22 mouse cellular contexts compared by ENCODE assay signal in genomic region chr1:93740671-93741070, GRCm38 (mm10). TPM values are rescaled to one million over a fixed set of nuclear protein-coding genes. Genes with fewer than 3 reads are reported as not detected.
"Had no signal": no experiment of that assay in that cellular context is flagged by ENCODE, and none has a peak within 500 bp of the region (broad histone marks: within the 10 kb centered on the region; RNA-seq: fewer than 3 reads in every experiment).

No protein-coding gene starts in this region.

- H3K9me3 ChIP-seq: liver, embryonic 13.5 days; liver, embryonic 15.5 days; lung, embryonic 15.5 days; megakaryocyte, embryonic 14.5 days; midbrain, embryonic 13.5 days; neural tube, embryonic 13.5 days; neural tube, embryonic 15.5 days; stomach, embryonic 15.5 days had no signal

- H3K9ac ChIP-seq: liver, embryonic 13.5 days; liver, embryonic 15.5 days; liver, postnatal 0 days; lung, embryonic 15.5 days; midbrain, embryonic 13.5 days; neural tube, embryonic 13.5 days; neural tube, embryonic 15.5 days; stomach, embryonic 15.5 days had no signal

- H3K27ac ChIP-seq: liver, embryonic 13.5 days; liver, embryonic 15.5 days; lung, embryonic 15.5 days; macrophage; midbrain, embryonic 13.5 days; neural tube, embryonic 13.5 days; neural tube, embryonic 15.5 days; stomach, embryonic 15.5 days; stomach, postnatal 0 days had no signal

- H3K36me3 ChIP-seq: liver, embryonic 13.5 days; liver, embryonic 15.5 days; stomach, embryonic 15.5 days had no signal

- H3K4me3 ChIP-seq: liver, embryonic 13.5 days; liver, embryonic 15.5 days; lung, embryonic 15.5 days; megakaryocyte, embryonic 14.5 days; midbrain, embryonic 13.5 days; myocyte; neural tube, embryonic 13.5 days; neural tube, embryonic 15.5 days; stomach, embryonic 15.5 days had no signal

- ATAC-seq: liver, postnatal 0 days; lung, postnatal 0 days; midbrain, embryonic 13.5 days; midbrain, embryonic 16.5 days had no signal

- DNase-seq: liver, embryonic 13.5 days; liver, postnatal 0 days; lung, adult 2 months; lung, postnatal 14 days; lung, postnatal 36 days; right cerebral cortex, postnatal 14 days; thymus, adult 2 months; thymus, postnatal 25 days; thymus, postnatal 4 days had no signal

- H3K27me3 ChIP-seq: liver, embryonic 13.5 days; liver, embryonic 15.5 days; lung, embryonic 15.5 days; megakaryocyte, embryonic 14.5 days; midbrain, embryonic 13.5 days; neural tube, embryonic 13.5 days; neural tube, embryonic 15.5 days; stomach, embryonic 15.5 days had no signal

- H3K4me1 ChIP-seq: midbrain, embryonic 13.5 days; neural tube, embryonic 13.5 days; neural tube, embryonic 15.5 days; stomach, embryonic 15.5 days had no signal

- H3K4me2 ChIP-seq: liver, embryonic 13.5 days; liver, embryonic 15.5 days; lung, embryonic 15.5 days; midbrain, embryonic 11.5 days; midbrain, embryonic 13.5 days; neural tube, embryonic 13.5 days; neural tube, embryonic 15.5 days; stomach, embryonic 15.5 days had no signal

RNA-seq across cellular contexts. Expression of gene Bok, which starts 55.2 kb away (rescaled TPM):
- polyA plus RNA-seq: macrophage had no signal
